Mouse (Mus musculus): Measurements from ENCODE around the gene Cdip1. TPM values are rescaled to one million over a fixed set of nuclear protein-coding genes. Genes with fewer than 3 reads are reported as not detected.
"Not testable (repeated sequence)": the region's sequence is repeated elsewhere in the genome, so short reads cannot be mapped to it uniquely, and the experiment has no call there.

Gene Cdip1
- polyA plus RNA-seq, 1 experiment from 2014 or later = 97.1 TPM

DNA sequence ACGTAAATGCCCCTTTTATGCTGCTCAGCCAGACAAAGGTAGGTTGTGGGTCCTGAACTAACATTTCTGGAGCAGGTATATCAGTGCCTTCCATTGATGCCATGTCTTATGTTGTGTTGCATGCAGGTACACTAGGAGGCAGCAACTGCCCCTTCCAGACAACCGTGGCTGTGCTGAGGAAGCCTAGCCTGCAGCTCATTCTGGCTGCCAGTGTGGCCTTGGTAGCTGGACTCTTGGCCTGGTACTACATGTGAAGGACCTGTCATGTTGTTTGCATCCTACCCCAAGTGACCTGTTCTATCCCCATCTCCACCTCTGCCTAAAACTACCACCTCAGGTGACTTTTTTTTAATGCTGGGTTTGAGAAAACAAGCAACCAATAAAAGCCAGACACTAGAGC lies 24.2 kb downstream of the Cdip1 start:
- Histone ChIP-seq H3K9me3 (no peaks in the 10 kb centered on the region), H3K27me3 (no peaks in the 10 kb centered on the region), H3K4me3 (replicated peaks) (no peak overlapping the region), H3K9ac (no peak overlapping the region), H3K4me1 (no peaks in the 10 kb centered on the region), H3K36me3 (replicated peaks) (peaks cover 76% of the 10 kb centered on the region), H3K4me2 (no peak overlapping the region), H3K27ac (no peak overlapping the region)
- ATAC-seq (ENCODE audit: low FRiP score) = no peak
- 94% methylated on average over 2 of the region's 2 CpGs for WGBS

DNA sequence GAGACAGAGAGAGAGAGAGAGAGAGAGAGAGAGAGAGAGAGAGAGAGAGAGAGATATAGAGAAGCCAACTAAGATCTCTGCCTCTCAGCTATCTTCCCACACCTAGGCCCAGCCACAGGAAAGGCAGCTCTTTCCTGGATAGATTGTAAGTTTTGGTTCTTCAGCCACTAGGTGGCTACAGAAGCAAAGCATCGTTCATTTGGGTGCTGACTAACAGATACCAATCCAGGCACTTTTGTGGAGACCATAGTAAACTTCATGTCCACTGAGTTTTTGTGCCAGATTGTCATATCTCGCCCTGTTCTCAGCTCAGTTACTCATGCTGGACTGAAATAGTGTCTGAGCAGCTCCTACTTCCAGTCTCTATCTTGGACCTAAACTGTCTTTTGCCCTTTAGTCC lies 26.8 kb downstream of the Cdip1 start:
- WGBS = 44% methylated on average over 2 of the region's 2 CpGs
- Histone ChIP-seq H3K36me3 (replicated peaks) (peaks cover 51% of the 10 kb centered on the region), H3K9me3 (no peaks in the 10 kb centered on the region), H3K4me1 (no peaks in the 10 kb centered on the region), H3K4me2 (no peak overlapping the region), H3K4me3 (replicated peaks) (no peak overlapping the region), H3K27me3 (no peaks in the 10 kb centered on the region), H3K27ac (no peak overlapping the region), H3K9ac (no peak overlapping the region)
- no peak for ATAC-seq (ENCODE audit: low FRiP score)

DNA sequence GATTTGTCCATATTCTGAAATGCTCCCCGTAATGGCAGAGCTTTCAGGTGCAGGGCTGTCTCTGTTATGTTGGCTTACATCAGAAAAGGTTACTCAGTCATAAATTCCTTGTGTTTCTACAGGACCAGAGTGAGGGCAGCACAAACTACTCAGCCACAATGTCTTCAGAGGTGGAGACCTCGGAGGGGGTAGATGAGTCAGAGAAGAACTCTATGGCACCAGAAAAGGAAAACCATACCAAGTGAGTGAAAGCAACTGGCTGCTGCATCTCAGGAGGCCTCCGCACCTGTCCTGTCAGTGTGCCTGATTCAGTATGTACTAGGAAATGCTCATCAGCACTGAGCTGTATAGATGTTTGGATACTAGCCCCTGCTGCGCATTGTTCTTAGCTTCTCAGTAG lies 27.7 kb downstream of the Cdip1 start:
- H3K9ac ChIP-seq = no peak overlapping the region
- 92% methylated on average over 4 of the region's 4 CpGs for WGBS
- H3K27me3 ChIP-seq = no peaks in the 10 kb centered on the region

DNA sequence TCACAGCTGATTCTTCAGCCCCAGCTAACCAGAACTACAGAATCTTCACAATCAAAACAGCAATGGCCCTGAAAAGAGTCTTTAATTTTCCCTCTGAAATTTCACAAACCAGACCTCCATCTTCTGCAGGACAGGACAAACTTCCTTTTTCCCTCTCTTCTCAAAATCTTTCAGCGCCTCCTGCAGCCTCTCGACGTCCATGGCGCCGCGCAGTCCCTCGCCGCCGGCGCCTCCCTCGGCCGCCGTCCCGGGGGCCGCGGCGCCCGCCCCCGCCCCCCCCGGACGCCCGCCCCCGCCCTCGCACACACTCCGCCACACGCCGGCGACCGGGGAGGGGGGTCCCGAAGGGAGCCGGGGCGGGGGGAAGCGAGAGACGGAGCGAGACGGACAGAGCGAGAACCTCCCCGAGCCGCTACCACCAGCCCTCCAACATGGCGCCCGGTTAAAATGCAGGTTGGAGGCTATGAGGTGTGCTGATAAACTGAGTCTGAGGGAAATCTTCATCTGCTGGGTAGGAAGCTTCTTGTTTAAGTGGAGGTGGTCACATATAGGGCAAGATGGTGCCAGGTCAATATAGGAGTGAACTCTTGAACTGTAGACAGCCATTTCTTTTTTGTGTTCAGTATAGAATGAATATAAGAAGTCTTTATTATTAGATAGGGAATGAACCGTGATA lies 33.3 kb downstream of the Cdip1 start:
- Histone ChIP-seq H3K27ac (peak overlapping the region; percentile 56; the same call in 1 of the 2 replicates), H3K4me2 (peak overlapping the region; percentile 47), H3K4me3 (replicated peaks) (peak overlapping the region; percentile 41), H3K9ac (peak overlapping the region; percentile 47; the same call in 1 of the 2 replicates)
- not testable (repeated sequence) for H3K4me1 ChIP-seq; H3K36me3 ChIP-seq (replicated peaks); H3K27me3 ChIP-seq; H3K9me3 ChIP-seq
- whole genome bisulfite sequencing = 4% methylated on average over 38 of the region's 42 CpGs
- ATAC-seq (ENCODE audit: low FRiP score) = peak; percentile 86

More for the DNA sequence above, 27.7 kb downstream of the Cdip1 start:
- Histone ChIP-seq H3K27ac (no peak overlapping the region), H3K36me3 (replicated peaks) (peaks cover 43% of the 10 kb centered on the region), H3K4me2 (no peak overlapping the region), H3K4me1 (0 out of 2 replicates have a peak, but pooled peaks cover 2% of the 10 kb centered on the region), H3K4me3 (replicated peaks) (no peak overlapping the region), H3K9me3 (no peaks in the 10 kb centered on the region)
- no peak for ATAC-seq (ENCODE audit: low FRiP score)

DNA sequence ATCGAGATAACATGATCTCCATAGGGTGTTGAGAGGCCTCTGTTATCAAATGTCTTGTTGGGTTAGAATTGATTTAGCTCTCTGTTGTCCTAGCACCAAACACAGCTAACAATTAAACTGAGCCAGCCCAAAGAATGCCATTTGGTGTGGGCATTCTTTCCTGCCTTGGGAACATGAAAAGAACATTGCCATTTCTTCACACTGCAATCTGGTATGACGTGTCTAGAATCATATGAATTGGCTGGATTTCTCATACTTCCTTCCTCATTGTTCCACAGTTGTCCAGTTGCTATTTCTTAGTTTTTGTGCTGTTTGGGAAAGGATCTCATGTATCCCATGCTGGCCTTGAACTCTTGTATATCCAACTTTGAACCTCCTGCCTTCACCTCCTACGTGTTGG lies 36.0 kb downstream of the Cdip1 start:
- WGBS = 89% methylated on average over 3 of the region's 3 CpGs
- no peak overlapping the region for H3K4me3 ChIP-seq (replicated peaks)
- H3K36me3 ChIP-seq (replicated peaks) = no peaks in the 10 kb centered on the region
- H3K27ac ChIP-seq = no peak overlapping the region
- H3K27me3 ChIP-seq = no peaks in the 10 kb centered on the region
- H3K4me1 ChIP-seq = 0 out of 2 replicates have a peak, but pooled peaks cover 3% of the 10 kb centered on the region
- no peak for ATAC-seq (ENCODE audit: low FRiP score)
- no peak overlapping the region for H3K4me2 ChIP-seq
- H3K9me3 ChIP-seq = no peaks in the 10 kb centered on the region
- H3K9ac ChIP-seq = no peak overlapping the region

DNA sequence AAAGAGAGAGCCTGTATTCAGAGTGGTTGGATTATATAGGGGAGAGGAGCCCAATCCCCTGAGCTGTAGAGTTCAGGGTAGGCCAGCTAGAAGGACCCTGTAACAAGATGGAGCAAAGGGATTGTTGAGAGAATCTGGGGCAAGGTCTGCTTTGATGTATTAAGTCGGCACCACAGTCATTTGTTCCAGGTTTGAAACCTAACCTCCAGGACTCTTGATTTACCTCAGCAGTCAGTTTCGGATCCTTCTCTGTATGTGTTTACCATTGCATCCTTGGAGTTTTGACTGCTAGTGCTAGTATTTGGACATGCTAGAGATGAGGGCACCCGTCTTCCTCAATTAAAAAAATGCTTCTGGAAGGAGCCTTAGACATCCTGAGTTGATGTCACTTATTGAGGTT lies 37.9 kb downstream of the Cdip1 start:
- H3K4me3 ChIP-seq (replicated peaks) = no peak overlapping the region
- H3K4me2 ChIP-seq = no peak overlapping the region
- no peak overlapping the region for H3K9ac ChIP-seq
- 93% methylated on average over 3 of the region's 3 CpGs for WGBS
- H3K27me3 ChIP-seq = no peaks in the 10 kb centered on the region
- H3K36me3 ChIP-seq (replicated peaks) = no peaks in the 10 kb centered on the region
- ATAC-seq (ENCODE audit: low FRiP score) = no peak
- no peaks in the 10 kb centered on the region for H3K9me3 ChIP-seq
- H3K27ac ChIP-seq = no peak overlapping the region
- no peaks in the 10 kb centered on the region for H3K4me1 ChIP-seq

DNA sequence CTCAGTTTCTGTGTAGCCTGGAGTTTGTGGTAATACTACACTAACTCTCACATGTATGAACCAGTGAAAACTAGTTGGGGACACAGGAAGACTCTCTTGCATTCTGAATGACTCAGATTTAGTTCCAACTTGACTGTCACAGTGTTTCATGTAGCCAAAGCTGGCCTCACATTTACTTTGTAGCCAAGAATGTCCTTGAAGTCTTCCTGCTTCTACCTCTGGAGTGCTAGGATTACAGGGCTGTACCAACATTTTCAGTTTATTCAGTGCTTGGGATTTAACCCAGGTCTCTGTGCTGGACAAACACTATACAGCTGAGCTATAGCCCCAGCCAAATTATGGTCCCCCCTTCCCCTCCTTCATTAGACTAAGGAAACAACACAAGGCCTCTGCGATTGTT lies 47.9 kb downstream of the Cdip1 start:
- Histone ChIP-seq H3K4me1 (no peaks in the 10 kb centered on the region), H3K4me2 (no peak overlapping the region), H3K27ac (no peak overlapping the region), H3K27me3 (no peaks in the 10 kb centered on the region), H3K9me3 (peaks cover 8% of the 10 kb centered on the region; the same call in 1 of the 2 replicates), H3K9ac (no peak overlapping the region), H3K4me3 (replicated peaks) (no peak overlapping the region), H3K36me3 (replicated peaks) (no peaks in the 10 kb centered on the region; the same call in 1 of the 2 replicates)
- no peak for ATAC-seq (ENCODE audit: low FRiP score)
- 94% methylated on average over 1 of the region's 1 CpGs for WGBS

DNA sequence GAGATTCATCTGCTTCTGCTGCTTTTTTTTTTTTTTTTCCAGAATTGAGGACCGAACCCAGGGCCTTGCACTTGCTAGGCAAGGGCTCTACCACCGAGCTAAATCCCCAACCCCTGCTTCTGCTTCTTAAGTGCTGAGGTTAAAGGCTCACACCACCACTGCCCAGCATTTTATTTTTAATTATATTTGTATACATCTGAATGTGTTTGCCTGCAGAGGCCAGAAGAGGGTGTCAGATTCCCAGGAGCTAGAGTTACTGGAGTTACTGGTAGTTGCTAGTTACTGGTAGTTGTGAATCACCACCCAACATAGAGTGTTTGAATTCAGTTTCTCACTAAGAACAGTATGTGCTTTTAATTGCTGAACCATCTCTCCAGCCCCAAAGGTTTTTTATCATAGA lies 50.1 kb downstream of the Cdip1 start:
- H3K9me3 ChIP-seq = peaks cover 8% of the 10 kb centered on the region; the same call in 1 of the 2 replicates
- no peak overlapping the region for H3K27ac ChIP-seq
- H3K4me3 ChIP-seq (replicated peaks) = no peak overlapping the region
- no peak overlapping the region for H3K4me2 ChIP-seq
- H3K27me3 ChIP-seq = no peaks in the 10 kb centered on the region
- no peak for ATAC-seq (ENCODE audit: low FRiP score)
- H3K9ac ChIP-seq = no peak overlapping the region
- WGBS = 95% methylated on average over 2 of the region's 2 CpGs
- H3K36me3 ChIP-seq (replicated peaks) = no peaks in the 10 kb centered on the region; the same call in 1 of the 2 replicates
- no peaks in the 10 kb centered on the region for H3K4me1 ChIP-seq

DNA sequence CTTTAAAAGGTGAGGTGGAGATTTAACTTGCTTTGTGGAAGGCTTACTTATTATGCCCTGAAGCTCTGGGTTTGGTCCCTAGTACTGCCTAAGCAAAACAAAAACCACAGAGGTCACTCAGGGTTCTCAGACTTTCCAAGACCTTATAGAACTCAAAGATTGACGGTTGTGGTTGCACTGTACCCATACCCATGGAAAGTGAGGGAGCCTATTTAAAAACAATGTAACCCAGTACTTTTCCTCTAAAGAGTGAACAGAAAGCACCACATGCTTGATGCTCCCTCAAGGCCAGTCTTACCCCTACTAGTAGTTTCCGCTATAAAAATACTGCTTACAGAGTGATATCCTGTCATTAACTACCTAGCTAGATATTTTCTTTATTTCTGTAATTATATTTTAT lies 53.8 kb downstream of the Cdip1 start:
- H3K4me3 ChIP-seq (replicated peaks) = no peak overlapping the region
- no peaks in the 10 kb centered on the region for H3K27me3 ChIP-seq
- H3K9ac ChIP-seq = no peak overlapping the region
- ATAC-seq (ENCODE audit: low FRiP score) = no peak
- H3K36me3 ChIP-seq (replicated peaks) = no peaks in the 10 kb centered on the region; the same call in 1 of the 2 replicates
- no peak overlapping the region for H3K4me2 ChIP-seq
- 97% methylated on average over 2 of the region's 2 CpGs for WGBS
- no peaks in the 10 kb centered on the region for H3K9me3 ChIP-seq
- no peak overlapping the region for H3K27ac ChIP-seq
- no peaks in the 10 kb centered on the region for H3K4me1 ChIP-seq

DNA sequence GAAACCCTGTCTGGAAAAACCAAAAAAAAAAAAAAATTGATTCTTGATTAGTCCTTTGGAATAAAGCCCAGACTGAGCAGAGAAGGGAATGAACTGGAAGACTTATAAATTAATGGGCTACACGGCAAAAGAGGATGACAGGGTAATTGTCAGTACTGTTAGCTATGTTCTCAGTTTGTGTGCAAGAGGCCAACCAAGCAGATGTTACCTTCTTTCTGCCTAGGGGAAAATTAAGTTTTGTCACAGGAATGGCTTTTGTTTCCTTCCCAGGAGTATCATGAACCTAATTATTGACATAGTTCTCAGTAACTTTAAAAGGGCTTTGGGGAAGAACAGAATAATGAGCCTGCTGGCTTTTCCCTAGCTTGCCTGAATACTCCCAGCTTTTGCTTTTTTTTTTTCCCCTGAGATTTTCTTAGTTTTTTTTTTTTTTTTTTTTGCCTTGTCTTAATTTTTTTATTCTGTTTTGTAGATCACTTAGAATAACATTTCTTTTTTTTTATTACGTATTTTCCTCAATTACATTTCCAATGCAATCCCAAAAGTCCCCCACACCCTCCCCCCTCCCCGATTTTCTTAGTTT lies 59.2 kb downstream of the Cdip1 start:
- no peak overlapping the region for H3K4me2 ChIP-seq
- H3K4me1 ChIP-seq = peaks cover 11% of the 10 kb centered on the region
- 82% methylated on average over 3 of the region's 3 CpGs for WGBS
- no peaks in the 10 kb centered on the region for H3K27me3 ChIP-seq
- H3K27ac ChIP-seq = no peak overlapping the region
- no peak overlapping the region for H3K4me3 ChIP-seq (replicated peaks)
- ATAC-seq (ENCODE audit: low FRiP score) = no peak
- no peaks in the 10 kb centered on the region for H3K36me3 ChIP-seq (replicated peaks)
- no peaks in the 10 kb centered on the region for H3K9me3 ChIP-seq
- no peak overlapping the region for H3K9ac ChIP-seq

DNA sequence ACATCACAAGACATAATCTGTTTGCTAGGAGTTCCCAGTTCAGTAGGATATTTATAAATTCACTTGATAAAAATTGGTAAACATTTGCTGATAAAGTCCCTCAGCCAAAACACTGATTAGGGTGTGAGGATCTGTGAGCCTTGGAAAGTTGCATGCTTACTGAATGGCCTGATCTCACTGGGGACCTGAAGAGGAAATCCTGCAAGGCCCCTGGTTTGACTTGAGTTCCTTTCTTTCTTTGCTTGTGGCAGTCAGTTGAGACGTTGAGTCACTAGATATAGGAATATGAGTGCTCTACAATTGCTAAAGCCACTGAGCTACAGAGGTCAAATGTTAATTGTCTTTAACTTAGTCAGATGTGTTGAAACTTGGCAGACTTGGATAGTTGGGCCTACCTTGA lies 62.1 kb downstream of the Cdip1 start:
- H3K4me2 ChIP-seq = no peak overlapping the region
- H3K4me3 ChIP-seq (replicated peaks) = no peak overlapping the region
- no peak for ATAC-seq (ENCODE audit: low FRiP score)
- peaks cover 5% of the 10 kb centered on the region; the same call in 1 of the 2 replicates for H3K27me3 ChIP-seq
- no peaks in the 10 kb centered on the region for H3K36me3 ChIP-seq (replicated peaks)
- no peaks in the 10 kb centered on the region for H3K9me3 ChIP-seq
- 76% methylated on average over 1 of the region's 1 CpGs for WGBS
- H3K27ac ChIP-seq = no peak overlapping the region
- H3K4me1 ChIP-seq = peaks cover 12% of the 10 kb centered on the region
- no peak overlapping the region for H3K9ac ChIP-seq

DNA sequence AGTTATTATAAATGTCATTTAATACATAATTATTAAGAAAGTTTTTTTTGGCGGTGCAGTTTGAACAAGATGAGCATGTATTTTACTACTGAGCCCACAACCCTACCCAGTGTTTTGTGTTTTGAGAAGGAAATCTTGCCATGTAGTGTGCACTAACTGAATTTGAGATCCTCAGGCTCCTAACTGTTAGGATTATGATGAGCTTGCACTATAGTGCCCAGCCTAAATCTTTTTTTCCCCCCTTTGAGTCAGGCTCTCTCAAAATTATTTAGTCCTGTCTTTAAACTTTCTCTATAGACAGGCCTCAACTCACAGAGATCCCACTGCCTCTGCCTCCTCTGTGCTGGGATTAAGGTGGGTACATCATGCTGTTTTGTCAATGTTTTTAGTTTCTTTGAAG lies 62.6 kb downstream of the Cdip1 start:
- Histone ChIP-seq H3K36me3 (replicated peaks) (no peaks in the 10 kb centered on the region), H3K9me3 (no peaks in the 10 kb centered on the region), H3K27ac (no peak overlapping the region), H3K4me1 (peaks cover 12% of the 10 kb centered on the region), H3K4me3 (replicated peaks) (no peak overlapping the region), H3K27me3 (peaks cover 5% of the 10 kb centered on the region; the same call in 1 of the 2 replicates), H3K9ac (no peak overlapping the region), H3K4me2 (peak overlapping the region; percentile 92)
- 92% methylated on average over 1 of the region's 1 CpGs for WGBS
- ATAC-seq (ENCODE audit: low FRiP score) = no peak
